Mouse (Mus musculus): ENCODE measurements around the gene Mpzl3.
A peak's percentile ranks its signal among the peaks of the same experiment; 100 is the strongest.
"Not testable (repeated sequence)": the region's sequence is repeated elsewhere in the genome, so short reads cannot be mapped to it uniquely, and the experiment has no call there.

The Mpzl3 gene

DNA sequence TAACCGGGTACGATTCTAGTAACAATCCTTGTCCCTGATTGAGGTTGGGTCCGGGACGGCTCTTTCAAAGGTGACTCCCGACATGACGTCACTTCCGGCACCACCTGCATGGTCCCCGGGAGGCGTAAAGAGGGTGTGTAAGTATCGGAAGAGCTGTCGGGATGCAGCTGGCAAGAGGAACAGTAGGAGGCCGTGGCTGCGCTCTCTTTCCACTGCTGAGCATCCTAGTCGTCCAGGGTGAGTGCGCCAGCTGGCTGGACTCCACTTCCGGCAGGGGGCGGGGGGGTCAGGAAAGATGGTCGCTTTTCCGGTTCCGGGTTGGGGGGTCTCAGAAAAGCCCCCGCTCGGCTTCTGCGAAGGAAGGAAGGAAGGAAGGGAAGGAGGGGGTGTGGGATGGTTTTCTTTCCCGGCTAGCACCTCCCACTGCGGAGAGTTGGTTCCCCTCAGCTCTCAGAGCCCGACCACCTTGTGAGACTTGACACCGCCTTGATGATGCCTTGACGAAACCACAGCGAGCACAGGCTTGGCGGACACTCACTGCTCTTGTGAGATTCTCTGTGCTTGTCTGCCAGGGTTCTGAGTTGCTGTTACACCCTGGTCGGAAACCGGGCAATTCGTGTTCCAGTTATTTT lies at the start of gene Mpzl3:
Gene Mpzl3 (plus strand): TSS at position 105 of the 632 bp plus-strand sequence.
- DNase-seq: peak; percentile 87

DNA sequence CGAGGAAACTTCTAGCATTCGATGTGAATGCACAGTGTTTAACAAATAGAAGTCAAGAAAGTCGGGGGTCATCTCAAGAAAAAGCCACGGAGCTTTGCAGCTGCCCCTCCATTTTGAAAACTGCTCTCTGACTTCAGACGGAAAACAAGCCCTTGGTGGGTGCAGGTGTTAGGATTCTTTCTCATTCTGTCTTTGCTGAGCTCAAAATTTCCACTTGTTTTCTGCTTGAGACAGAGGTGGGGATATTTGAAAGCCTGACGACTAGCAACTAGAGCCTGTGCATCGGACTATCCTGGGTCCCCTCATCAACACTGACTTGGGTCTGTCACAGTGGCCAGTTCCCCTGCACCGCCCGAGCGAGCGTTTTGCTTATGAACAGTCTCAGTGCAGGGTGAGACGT lies 47.6 kb upstream of the Mpzl3 start:
- DNase-seq: no peak

DNA sequence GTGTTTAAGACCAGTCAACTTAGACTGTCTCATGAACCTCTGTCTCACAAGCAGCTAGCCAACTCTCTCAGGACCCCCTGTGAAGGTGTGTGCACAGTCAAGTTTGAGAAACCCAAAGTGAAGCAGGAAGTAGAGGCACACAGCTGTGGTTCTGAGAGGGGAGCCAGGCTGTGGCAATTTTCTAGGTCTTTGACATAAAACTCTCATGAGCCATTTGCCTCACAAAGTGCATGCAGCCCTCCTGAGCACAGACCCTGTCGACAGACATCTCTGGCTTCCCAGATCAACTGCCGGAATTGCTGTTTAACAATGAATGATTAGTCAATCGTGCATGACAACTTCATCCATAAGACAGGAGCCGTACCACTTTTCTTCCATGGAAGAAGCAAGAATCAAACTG lies 46.6 kb upstream of the Mpzl3 start:
- no peak for DNase-seq

DNA sequence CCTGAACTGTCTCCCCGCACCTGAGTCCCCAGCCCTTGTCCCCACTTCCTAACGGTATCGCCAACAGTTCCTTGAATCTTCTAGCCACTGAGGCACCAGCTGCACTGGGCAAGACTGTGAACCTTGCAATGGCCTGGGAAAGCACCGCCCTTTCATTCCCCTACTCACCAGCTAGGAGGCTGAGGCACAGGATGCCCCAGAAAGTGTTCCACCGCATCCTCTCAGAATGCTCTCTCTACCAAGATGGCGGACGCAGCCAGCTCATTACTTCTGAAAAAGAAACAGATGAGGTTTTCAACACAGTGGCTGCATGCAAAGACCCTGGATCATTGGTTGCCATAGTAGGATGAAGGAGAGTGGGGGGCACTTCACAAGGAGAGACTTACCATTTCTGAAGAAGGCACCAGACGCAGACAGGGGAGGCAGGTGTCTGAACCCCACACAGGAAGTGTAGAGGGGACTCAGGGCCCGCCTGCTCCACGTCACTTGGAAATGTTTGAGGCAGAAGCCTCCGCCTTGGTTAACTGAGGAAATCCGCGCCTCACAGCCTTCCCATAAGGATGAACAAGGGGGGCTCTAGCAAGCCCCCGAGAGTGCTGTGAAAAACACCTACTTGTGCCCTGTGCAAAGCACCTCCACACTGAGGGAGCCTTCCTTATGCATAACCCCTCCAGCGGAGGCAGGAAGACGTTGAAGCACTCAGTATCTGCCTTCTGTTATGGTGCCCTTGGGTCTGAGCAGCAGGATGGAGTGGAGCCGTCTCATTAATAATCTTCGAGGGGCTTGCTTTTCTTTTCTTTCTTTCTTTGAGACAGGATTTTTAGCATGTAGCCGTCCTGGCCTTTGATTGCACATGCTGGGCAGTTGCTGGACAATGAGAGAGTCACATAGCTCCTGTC lies 45.6 kb upstream of the Mpzl3 start, which contains the start of gene Cd3e:
Gene Cd3e (minus strand): TSS at position 448 of the 899 bp plus-strand sequence.
- no peak for DNase-seq

DNA sequence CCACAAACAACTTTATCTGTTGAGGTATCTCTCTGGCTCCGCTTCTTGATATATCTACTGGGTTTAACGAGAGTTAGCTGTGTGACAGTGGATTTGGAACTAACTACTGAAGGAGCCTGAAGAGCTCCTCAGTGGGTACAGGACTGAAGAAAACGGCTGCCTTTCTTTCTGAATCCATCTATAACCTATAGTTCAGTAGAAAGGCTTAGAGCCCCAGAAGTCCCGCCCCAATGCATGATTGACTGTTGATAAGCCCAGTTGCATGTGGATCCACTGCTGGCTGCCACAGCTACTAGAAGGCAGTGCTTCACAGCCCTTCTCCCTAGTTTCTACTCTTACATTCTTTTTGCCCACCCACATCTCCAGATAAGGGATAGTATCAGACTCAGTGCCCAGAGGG lies 44.5 kb upstream of the Mpzl3 start:
- DNase-seq: no peak

DNA sequence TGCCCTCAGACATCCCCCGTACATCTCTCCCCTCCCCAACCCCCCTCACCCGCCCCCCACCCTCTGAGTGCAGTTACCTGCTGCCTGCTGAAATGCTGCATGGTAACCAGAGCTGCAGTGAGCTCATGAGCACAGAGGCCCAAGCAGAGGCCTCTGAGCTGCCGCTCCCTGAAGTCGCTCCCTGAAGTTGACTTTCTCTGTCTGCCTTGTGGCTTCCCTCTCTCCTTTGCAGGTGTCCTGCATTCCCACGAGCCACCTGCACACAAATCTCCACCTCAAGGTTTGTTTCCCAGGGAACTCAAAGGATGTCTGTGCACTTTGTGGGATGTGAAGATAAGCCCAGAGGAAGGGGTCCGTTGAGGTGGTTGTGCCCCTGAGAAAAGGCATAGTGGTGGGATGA lies 43.7 kb upstream of the Mpzl3 start:
- no peak for DNase-seq

DNA sequence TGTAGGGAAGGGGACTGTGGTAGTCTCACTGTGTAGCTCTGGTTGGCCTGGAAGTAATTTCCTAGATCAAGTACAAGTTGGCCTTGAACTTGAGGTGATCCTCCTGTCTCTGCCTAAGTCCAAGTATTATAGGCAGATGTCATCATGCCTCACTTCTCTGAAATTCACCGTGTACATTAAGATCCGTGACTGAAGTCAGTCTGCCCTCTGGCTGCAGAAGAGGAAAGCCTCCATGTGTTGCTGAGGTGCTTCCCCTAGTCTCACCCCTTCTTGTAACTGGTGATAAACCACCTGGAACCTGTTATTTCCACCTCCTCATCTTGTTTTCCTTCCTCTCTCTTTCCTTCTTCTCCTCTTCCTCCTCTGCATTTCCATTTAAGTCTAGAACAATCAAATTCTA lies 40.1 kb upstream of the Mpzl3 start:
- DNase-seq: no peak

DNA sequence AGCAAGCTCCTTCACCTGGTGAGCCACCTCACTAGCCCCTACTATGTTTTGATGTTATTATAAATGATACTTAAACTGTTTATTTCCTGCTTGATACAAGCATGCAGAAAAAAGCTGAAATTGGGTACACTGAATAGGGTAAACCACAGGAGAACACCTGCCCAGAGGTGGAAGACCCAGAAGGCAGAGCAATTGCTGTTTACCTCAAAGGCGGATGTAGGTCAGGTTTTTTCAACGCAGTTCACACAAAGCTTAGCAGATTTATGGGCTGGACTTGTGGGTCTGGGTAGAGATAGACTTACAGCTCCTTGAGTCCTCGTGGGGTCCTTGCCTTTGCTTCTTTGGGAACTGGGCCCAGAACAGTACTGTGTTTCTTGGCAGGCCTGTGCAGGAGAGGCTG lies 39.1 kb upstream of the Mpzl3 start:
- no peak for DNase-seq

DNA sequence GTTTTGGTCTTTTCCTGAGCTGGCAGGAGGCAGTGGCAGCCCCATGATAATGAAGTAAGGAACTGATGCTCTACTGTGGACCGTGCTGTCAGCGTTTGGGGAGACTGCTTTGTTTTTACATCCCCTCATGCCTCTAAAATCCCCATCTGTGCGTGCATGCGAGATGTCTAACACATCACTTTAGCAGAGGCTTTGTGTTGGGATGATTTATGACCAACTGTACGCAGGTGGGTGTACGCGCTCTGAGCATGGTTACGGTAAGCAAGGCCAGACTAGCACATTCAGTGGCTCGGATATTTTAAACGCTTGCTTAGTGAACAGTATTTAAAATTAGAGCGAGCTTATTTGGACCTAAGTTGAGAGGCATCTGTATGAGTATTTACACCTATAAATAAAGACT lies 37.0 kb upstream of the Mpzl3 start:
- peak; percentile 9 for DNase-seq

DNA sequence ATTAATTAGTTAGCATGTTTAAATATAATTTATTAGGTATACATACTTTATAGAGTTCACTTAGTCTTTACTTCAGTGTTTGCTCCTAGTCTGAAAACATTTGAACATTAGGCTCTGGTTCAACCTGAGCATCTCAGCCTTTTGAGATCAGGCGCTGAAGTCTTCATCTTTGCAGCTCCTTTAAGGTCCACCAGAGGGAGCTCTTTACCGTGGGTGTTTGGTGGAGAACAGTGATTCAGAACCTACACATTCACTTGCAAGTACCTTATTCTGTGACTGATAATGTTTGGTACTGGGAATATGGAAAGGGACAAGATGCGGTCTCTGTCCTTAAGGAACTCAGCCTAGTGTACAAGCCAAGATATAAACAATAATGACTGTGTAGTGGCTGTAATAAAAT lies 32.2 kb upstream of the Mpzl3 start:
- peak; percentile 24 for DNase-seq

DNA sequence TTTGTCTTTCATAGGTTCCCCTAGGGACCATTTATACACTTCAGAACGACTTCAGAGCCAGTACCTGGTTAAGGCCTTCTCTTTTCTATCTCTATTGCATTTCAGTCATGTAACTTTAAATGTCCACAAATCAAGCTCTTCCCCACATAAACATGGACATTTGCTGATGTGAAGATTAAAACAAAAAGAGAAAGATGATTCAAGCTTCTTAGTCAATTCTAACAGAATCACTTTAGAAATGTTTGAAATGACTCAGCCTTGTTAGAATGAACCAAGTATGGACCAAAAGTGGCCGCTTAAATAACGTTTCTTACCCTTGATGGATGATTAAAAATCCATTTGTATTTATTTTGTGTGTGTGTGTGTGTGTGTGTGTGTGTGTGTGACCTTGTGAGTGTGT lies 31.3 kb upstream of the Mpzl3 start:
- DNase-seq: no peak

DNA sequence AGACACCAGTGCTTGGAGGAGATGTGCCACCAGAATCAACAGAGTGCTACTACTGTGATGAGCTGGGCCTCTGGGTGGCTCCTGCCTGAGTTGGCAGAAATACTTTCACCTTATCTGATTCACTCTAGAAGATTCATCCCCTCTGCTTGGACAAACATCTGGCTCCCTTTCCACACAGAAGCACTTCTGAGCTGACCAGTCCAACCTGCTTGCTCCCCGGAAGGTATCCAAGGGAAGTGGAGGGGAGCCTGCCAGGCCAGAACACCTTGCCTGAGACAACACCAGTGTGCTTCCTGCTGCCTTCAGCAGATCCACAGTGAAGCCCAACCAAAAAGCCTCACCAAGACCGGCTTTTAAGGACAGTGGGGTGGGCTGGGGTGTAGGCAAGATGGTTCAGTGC lies 30.8 kb upstream of the Mpzl3 start:
- DNase-seq: no peak

DNA sequence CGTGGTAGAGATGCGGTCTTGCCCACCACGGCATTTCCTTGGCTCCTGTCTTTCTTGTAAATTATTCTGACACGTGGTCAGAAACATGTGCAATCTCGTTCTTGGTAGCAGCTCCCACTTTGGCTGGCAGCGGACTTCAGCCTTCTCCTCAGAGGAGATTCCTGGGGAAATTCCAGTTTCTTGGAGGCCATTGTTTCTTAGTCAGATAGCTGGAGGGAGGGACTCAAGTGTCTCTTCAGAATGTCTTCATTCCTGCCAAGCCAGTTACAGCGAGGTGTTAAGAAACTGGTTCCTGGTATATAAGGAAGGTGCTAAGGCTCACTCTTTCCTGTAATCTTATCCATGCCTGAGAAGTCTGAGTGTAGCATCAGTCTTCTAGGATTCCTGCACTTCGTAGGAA lies 27.6 kb upstream of the Mpzl3 start:
- no peak for DNase-seq

DNA sequence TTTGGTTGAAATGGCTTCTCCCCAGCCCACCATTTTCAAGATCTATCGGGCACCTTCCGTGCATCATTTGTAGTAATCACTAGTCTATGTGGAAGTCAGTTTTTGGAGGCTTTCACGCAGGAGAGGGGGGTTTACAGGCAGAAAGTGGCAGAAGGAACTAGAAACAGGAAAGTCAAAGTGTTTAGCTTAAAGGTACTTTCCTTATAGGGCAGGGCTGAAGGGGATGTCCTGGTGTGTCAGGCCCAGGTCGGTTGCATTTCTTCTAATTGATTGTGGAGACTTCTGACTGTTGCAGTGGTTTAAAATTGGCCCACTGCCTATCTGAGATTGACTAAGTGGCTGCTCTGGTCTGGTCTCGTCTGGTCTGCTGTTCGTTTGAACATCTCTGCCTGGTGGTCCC lies 24.6 kb upstream of the Mpzl3 start:
- no peak for DNase-seq

DNA sequence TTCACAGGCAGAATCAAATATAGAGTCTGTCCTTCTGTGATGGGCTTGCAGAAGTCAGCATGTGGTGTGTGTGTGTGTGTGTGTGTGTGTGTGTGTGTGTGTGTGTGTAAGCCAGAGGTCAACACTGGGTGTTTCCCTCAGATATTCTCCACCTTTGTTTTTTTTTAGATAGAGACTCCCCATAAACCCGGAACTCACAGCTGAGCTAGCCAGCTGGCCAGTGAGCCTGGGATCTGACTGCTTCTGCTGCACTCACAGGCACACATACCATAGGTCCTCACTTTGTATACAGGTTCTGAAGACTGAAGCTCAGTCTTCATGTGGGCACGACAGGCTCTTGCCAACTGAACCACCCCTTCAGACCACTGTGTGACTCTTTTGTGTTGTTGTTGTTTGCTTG lies 22.7 kb upstream of the Mpzl3 start:
- DNase-seq: no peak

DNA sequence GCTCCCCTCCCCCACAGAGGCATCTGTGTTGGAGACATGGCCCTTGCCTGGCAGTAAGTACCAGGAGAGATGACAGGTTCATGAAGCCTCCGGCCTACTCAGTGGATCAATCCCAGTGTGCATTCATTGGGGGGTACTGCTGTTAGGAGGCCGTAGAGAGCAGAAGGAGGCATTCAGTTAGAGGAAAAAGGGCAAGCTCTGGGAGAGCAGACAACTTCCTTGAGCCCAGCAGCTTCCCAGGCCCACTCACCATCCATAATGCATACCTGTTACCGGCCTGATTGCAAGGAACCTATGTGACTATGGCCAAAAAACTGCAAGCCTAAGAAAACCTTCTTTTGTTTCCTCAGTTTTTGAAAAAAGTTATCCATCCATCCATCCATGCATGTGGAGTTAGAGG lies 20.5 kb upstream of the Mpzl3 start:
- no peak for DNase-seq

DNA sequence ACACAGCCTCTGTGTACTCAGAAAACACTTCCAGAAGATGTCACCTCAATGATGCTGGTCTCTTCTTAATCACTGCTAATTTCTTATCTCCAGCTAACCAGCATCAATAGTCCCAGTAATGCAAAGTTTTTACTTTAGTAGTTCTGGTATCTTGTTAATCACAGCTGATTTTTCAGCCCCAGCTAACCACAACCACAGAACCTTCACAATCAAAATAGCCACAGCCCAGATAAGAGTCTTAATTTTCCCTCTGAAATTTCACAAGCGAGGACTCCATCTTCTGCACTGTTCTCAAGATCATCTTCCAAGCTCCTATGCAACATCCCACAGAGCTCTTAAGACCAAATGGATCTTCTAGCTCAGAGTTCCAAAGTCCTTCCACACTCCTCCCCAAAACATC lies 17.2 kb upstream of the Mpzl3 start:
- not testable (repeated sequence) for DNase-seq

DNA sequence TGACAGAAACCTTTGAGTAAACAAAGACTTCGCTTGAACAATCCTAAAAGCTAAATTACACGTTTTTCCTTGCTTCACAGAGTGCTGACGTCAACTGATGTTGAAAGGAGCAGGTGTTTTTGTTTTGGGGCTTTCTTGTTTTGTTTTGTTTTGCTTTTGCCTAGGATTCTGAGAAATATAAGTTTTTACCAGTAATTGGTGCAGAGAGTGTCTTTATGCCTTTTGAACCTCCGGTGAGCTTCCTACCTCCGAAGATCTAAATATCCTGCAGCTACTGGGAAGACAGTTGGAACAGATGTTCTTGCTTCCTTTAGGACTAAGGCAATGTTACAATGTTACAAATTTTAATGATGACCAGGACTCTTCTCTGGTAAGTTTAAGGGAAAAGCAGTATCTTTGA lies 15.5 kb upstream of the Mpzl3 start, which contains the start of gene Mpzl2:
Gene Mpzl2 (plus strand): TSS at position 301 of the 400 bp plus-strand sequence.
- no peak for DNase-seq

DNA sequence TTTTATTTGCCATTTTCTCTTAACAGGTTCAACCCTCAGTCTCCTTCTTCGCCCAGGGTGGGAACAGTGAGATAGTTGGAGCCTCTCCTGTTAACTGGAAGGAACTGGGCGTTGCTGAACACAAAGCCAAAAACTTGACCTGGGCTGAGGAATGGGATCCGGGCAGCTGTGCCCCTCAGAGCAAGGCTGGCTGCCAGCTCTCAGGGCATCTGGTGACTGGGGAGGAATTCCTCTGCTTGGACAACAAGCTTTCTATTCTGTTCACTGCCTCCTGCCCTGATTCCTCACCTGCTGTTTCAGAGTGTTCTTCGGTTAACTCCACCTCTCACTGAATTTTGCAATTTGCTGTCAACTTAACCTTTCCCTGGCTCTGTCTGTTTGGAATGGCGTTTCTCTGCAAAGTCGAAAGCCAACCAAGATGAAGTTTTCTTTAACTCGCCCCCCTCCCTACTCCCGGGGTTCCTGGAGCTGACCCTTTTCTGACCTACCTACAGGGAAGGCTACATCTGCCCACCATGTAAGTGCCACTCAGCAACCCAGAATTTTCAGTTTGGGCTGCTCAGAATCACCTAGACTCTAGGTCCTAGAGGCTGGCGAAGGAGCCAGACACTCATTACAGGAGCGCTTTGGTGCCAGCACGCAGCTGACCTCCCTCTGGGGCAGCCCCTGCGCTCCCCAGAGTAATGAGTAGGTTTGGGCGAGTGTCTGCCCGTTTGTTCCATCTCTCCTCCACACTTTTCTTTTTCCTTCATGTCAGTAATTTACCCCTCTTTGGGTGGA lies 14.7 kb upstream of the Mpzl3 start:
- DNase-seq: no peak

DNA sequence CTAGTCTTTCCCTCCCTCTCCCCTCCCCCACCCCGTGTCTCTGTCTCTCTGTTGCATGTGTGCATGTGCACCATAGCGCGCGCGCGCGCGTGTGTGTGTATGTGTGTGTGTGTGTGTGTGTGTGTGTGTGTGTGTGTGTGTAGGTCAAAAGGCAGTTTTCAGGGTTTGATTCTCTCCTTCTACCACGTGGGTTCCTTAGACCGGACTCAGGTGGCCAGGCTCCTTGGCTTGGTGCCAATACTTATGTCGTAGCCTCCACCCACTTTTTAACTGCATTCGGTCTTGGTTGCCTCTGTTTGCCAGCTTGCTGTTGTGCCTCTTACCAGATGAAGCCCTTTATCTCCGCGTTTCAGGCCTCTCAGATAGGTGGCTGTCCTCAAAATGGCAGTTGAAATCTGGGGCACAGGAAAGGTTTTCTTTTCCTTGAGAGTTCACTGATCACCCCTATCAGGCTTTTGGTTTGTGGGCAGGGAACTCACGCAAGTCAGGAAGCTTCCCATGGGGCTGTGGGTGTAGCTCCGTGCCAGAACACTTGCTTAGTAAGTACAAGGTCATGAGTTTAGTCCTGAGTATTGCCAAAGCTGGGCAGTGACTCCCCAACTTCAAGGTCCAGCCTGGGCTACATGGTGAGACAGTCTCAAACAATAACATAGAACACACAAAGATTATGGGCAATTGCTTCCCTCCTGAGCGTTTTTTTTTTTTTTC lies 13.7 kb upstream of the Mpzl3 start:
- no peak for DNase-seq

DNA sequence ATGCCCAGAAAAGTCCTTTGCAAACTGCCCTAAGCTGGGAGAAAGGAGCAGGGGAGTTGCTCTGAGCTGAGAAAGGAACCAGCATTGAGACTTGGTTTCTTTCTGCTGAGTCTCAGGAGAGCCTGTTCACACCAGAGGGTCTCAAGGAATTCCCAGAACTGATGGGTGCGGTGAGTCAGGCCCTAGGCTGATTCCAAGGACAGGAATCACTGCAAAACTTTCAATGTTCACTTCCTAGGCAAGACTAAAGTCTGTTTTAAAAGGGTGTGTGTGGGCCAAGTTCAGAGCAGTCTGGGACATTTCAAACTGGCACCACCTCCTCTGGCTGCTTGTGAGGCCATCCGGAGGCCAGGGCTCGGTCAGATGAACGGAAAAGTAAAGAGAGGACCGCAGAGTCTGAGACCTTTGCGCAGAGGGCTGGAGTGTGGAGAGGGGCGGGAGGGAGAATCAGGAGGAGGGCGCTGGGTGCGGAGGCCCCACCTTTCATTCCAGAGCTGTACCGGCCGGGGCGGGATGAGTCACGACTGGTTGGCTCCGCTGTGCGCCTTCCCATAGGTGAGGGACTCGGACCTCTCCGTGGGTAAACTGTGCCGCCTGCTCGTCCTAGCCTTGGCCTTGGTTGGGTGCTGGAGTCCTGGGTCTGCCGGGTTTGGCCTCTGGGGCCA lies 12.8 kb upstream of the Mpzl3 start:
- DNase-seq: no peak

DNA sequence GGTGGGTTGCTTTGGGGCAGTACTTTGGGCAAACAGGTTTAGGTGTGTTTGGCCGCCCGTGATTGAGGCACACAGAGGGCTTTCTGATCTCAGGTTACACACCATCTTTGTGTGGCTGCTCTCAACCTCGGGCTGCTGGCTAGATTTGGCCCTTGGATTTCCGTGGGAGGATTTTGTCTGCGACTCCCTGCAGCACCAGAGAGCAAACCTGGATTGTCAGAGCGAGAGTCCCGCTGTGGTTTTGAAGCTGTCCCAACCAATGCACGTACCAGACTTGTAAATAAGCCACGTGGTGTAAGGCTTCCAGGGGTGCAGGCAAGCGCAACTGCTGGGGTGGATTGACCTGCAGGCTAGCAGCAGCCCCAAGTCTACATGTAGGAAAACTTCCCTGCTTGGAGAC lies 12.0 kb upstream of the Mpzl3 start:
- DNase-seq: no peak
